Mouse (Mus musculus) gastrocnemius, adult 2 months (tissue): ENCODE data around the gene Adgrg2. TPM values are rescaled to one million over a fixed set of nuclear protein-coding genes. Genes with fewer than 3 reads are reported as not detected.

Source experiments
- DNase-seq: peaks from one replicate; pipeline ENCODE4 v3.0.0; 2022
- H3K27ac ChIP-seq: fragments of 200-600 bp; 2 replicates; pipeline ENCODE4 v1.8.1; 2022; ENCODE audit warnings: mild to moderate bottlenecking
- H3K4me3 ChIP-seq: fragments of 200-600 bp; 2 replicates; pipeline ENCODE4 v1.8.1; 2022; ENCODE audit warnings: mild to moderate bottlenecking, moderate library complexity
- CTCF ChIP-seq: fragments of 200-600 bp; IDR thresholded peaks from 2 replicates; pipeline ENCODE4 v1.8.1; 2022; ENCODE audit warnings: antibody characterized with exemption, mild to moderate bottlenecking, moderate library complexity
- intact Hi-C: fragments of 180-260 bp; cut with DNase I; formaldehyde crosslinking; loops from one replicate; pipeline ENCODE4 v1.15.1; 2025
- total RNA-seq, 2 experiments: library from RNA; stranded (reverse); gene quantifications; 2 replicates each; pipeline ENCODE4 v1.2.3; 2021

The Adgrg2 gene
- total RNA-seq, 2 experiments from 2014 or later, result 0.71 to 1.2 TPM

DNA sequence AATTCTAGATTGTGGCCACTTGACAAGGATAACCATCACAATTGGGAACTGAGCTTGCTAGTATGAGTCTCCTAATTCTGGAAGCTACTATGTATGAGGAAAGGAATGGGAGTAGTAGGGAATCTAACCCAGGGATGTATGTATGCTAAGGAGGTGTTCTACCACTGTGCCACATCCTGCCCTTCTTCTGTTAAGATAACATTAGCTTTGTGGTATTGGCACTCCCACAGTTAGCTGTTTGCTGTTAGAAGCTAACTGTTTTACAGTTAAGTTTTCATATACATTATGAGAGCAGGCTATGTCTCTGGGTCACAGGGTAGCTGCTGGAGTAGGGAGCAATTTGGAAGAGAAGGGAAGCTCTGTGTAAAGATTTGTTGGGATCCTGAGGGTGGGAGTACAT, 125.5 kb downstream of the Adgrg2 start:
- no peak for DNase-seq
- TF ChIP-seq CTCF, result no peak
- intact Hi-C loops, result no loop called here

GRCm38 (mm10) chrX:160542772-160543171, 152.3 kb downstream of the Adgrg2 start:
- no peak for DNase-seq
- intact Hi-C loops, result no loop called here
- H3K27ac ChIP-seq, result no peak overlapping the region
- TF ChIP-seq CTCF, result no peak
- H3K4me3 ChIP-seq, result no peak overlapping the region

More for the DNA sequence above, 125.5 kb downstream of the Adgrg2 start:
- Histone ChIP-seq H3K27ac (no peak overlapping the region), H3K4me3 (no peak overlapping the region)

Other genes starting within 250 kb of the Adgrg2 start
- 1 to 10 TPM; 5.7 to 6.2 TPM for gene Phka2, start 111.5 kb downstream of the Adgrg2 start, total RNA-seq